ENCODE assay signal across 19 mouse cellular contexts in the genomic region with DNA sequence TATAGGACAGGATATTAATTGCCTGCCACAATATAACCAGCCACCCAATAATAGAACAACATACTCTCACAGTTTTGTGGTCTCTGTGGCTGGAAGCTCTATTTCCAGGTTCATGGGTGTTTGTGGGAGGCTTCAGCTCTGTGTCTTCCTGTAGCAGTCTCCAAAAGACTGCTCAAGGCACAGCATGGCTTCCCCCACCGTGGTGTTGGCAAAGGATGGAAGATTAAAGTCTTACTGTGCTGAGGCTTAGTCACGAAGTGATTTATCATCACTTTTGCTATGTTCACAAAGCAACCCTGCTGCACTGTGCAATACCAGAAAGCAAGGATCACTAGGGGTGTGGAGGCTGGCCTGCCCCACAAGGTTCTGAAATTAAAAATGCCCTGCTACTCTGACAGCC. TPM values are rescaled to one million over a fixed set of nuclear protein-coding genes. Genes with fewer than 3 reads are reported as not detected.
DNase-seq lines count a peak whose midpoint lies in the region.
"Had no signal": no experiment of that assay in that cellular context is flagged by ENCODE, and none has a peak within 500 bp of the region (broad histone marks: within the 10 kb centered on the region; RNA-seq: fewer than 3 reads in every experiment).

No protein-coding gene starts in this region.

- intact Hi-C loops in left cerebral cortex, postnatal 10 days (cut with DNase I) = no loop called here

- DNase-seq in adrenal gland, postnatal 25 days = peak; percentile 5
- DNase-seq in adrenal gland, adult 18-20 months (ENCODE audit: low spot score in 2 of 2) = no peak
- peak; percentile 23 to 27 for DNase-seq in left cerebral cortex, adult 18-20 months (ENCODE audit: low spot score in 2 of 2)
- DNase-seq in left cerebral cortex, postnatal 10 days (ENCODE audit: extremely low spot score in 1 of 2, low spot score in 2 of 2) = no peak
- DNase-seq in 3T3-L1 (ENCODE audit: low read depth, low spot score) = peak; percentile 6
- DNase-seq in brain, adult 2 months (ENCODE audit: low read depth, low spot score) = peak; percentile 76
- no peak for DNase-seq in gastrocnemius, postnatal 25 days
- DNase-seq: cerebellum, adult 11-12 months; cerebellum, adult 9-11 months; heart, postnatal 10 days; kidney, adult 9 months; kidney, postnatal 14 days; layer of hippocampus, adult 9-11 months; liver; lung, adult 2 months; lung, postnatal 10 days; spleen, adult 18-20 months; thymus, adult 2 months; thymus, postnatal 36 days had no signal

RNA-seq across cellular contexts. Expression of gene 1810030O07Rik, which starts 19.6 kb away (rescaled TPM):
- 17.4 and 23.7 TPM in 2 replicates for total RNA-seq in adrenal gland, postnatal 25 days (2021)
- 10 to 100 TPM; 21.5 to 23.6 TPM for total RNA-seq in adrenal gland, adult 18-20 months (2021)
- 10 to 100 TPM; 15.2 to 18.9 TPM for total RNA-seq in left cerebral cortex, adult 18-20 months (2021)
- 10 to 100 TPM; 12.5 to 17.4 TPM for total RNA-seq in left cerebral cortex, postnatal 10 days (2021)
- total RNA-seq in gastrocnemius, postnatal 25 days (2021) = 1 to 10 TPM; 4.6 to 7.3 TPM

Comparison
In these comparisons a context has a peak if more than half of its experiments do, and no peak if none do; other contexts are left out.
1. DNase-seq: peak in adrenal gland, postnatal 25 days (single experiment), left cerebral cortex, adult 18-20 months (2 of 2), 3T3-L1 (single experiment) and brain, adult 2 months (single experiment); none in adrenal gland, adult 18-20 months (0 of 2), left cerebral cortex, postnatal 10 days (0 of 2) and gastrocnemius, postnatal 25 days (single experiment).